Mouse (Mus musculus) liver, postnatal 0 days (tissue): ENCODE results near the gene Rnf11. TPM values are rescaled to one million over a fixed set of nuclear protein-coding genes. Genes with fewer than 3 reads are reported as not detected.

ENCODE experiments used
- ATAC-seq: fragments of 200-750 bp; cut with Nextera tagmentation; 2 replicates; pipeline ENCODE4 v1.8.0; 2017; ENCODE audit warnings: mild to moderate bottlenecking, moderate library complexity
- DNase-seq: peaks from one replicate; pipeline ENCODE4 v3.0.0-alpha.2; 2016
- H3K27ac ChIP-seq: fragments of 300-500 bp; sonication (generic); 2 replicates; pipeline ENCODE4 v1.5.1; 2014; ENCODE audit warnings: antibody characterized with exemption, moderate library complexity, mild to moderate bottlenecking, low read depth
- H3K27me3 ChIP-seq: fragments of 300-500 bp; sonication (generic); 2 replicates; pipeline ENCODE4 v1.6.1; 2014; ENCODE audit warnings: low read length, control low read depth, mixed read lengths; ENCODE audit not compliant: insufficient read depth
- H3K36me3 ChIP-seq: fragments of 300-500 bp; sonication (generic); replicated peaks from 2 replicates; pipeline ENCODE4 v1.6.1; 2014; ENCODE audit warnings: mild to moderate bottlenecking, control low read depth, low read length, moderate library complexity, mixed read lengths; ENCODE audit not compliant: insufficient read depth
- H3K4me1 ChIP-seq: fragments of 300-500 bp; sonication (generic); 2 replicates; pipeline ENCODE4 v1.6.1; 2014; ENCODE audit warnings: antibody characterized with exemption, mild to moderate bottlenecking, control low read depth; ENCODE audit not compliant: insufficient read depth
- H3K4me2 ChIP-seq: fragments of 300-500 bp; sonication (generic); 2 replicates; pipeline ENCODE4 v1.6.1; 2014; ENCODE audit warnings: low read depth, mild to moderate bottlenecking, low read length, moderate library complexity, mixed read lengths
- H3K4me3 ChIP-seq: fragments of 300-500 bp; sonication (generic); 2 replicates; pipeline ENCODE4 v1.5.1; 2014; ENCODE audit warnings: low read depth, low read length
- H3K9ac ChIP-seq: fragments of 300-500 bp; sonication (generic); replicated peaks from 2 replicates; pipeline ENCODE4 v1.6.1; 2014; ENCODE audit warnings: mild to moderate bottlenecking, moderate library complexity
- H3K9me3 ChIP-seq: fragments of 300-500 bp; sonication (generic); 2 replicates; pipeline ENCODE4 v1.6.1; 2016; ENCODE audit warnings: mild to moderate bottlenecking, control low read depth, low read length, mixed read lengths
- CTCF ChIP-seq: sonication (generic); IDR thresholded peaks from 2 replicates; pipeline ENCODE4 v1.5.1; 2016; ENCODE audit warnings: antibody characterized with exemption, low read depth
- EP300 ChIP-seq: IDR thresholded peaks from 2 replicates; pipeline ENCODE4 v1.6.1; 2016; ENCODE audit warnings: antibody characterized with exemption, low read depth, mild to moderate bottlenecking
- WGBS: fragments of 180-500 bp; shearing (Covaris S2); extraction: QIAGEN DNeasy Blood & Tissue Kit; methylation state at CpG from one replicate; pipeline ENCODE4 v1.1.7; 2014; ENCODE audit not compliant: insufficient replicate concordance; 5-methylcytosine and 5-hydroxymethylcytosine counted together
- polyA plus RNA-seq: library from polyadenylated mRNA; unstranded; fragments of >200 nt; fragmentation: Nextera tagmentation; extraction: Ambion mirVana; gene quantifications from 2 replicates; pipeline ENCODE4 v1.2.1, GENCODE M21; 2015

The Rnf11 gene
- polyA plus RNA-seq, 1 experiment from 2014 or later, result 34.0 TPM

DNA sequence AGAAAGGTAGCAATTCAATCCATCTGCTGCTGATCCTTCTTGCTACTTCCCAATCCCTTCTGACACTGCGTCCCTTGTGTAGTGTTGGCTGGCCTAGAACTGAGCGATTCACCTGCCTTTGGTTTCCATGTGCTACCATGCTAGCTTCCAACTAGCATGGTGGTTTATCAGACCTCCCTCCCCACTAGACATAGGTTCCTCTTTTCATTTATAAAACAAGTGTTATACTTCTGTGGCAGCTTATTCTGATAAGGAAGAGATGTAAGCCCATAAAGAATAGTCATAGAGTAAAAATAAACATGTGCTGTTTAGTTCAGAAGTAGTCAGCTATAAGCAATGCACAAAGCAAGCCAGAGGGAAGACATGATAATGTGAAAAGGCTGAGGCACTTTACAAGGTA is 36.0 kb downstream of the Rnf11 start:
- Histone ChIP-seq H3K27ac (no peak overlapping the region), H3K4me1 (peaks cover 24% of the 10 kb centered on the region), H3K9me3 (no peaks in the 10 kb centered on the region), H3K9ac (no peak overlapping the region), H3K36me3 (peaks cover 39% of the 10 kb centered on the region), H3K27me3 (no peaks in the 10 kb centered on the region), H3K4me3 (no peak overlapping the region), H3K4me2 (no peak overlapping the region)
- no peak for ATAC-seq
- WGBS, result 81% methylated on average over 2 of the region's 2 CpGs
- no peak for DNase-seq
- TF ChIP-seq EP300, result no peak
- no peak for TF ChIP-seq CTCF

DNA sequence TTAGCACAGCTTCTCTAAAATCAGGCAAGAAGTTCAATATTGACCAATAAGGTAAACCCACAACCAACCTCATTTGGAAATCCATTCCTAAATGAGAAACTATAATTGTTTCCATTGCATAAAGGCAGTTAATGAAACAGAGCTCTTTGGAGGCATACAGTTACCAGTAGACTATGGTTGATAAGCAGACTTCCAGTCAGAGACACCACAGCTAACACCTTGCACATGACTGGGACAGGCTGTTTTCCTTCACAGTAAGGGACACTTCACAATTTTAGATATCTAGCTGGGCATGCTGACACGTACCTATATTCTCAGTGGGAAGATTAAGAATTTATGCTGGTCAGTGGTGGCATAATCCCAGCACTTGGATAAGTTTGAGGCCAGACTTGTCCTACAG is 38.6 kb downstream of the Rnf11 start:
- Histone ChIP-seq H3K4me3 (no peak overlapping the region), H3K9ac (no peak overlapping the region), H3K27ac (peak overlapping the region; percentile 73), H3K4me2 (peak overlapping the region; percentile 57), H3K9me3 (no peaks in the 10 kb centered on the region), H3K36me3 (peaks cover 30% of the 10 kb centered on the region), H3K4me1 (peaks cover 47% of the 10 kb centered on the region), H3K27me3 (no peaks in the 10 kb centered on the region)
- no peak for TF ChIP-seq CTCF
- no peak for TF ChIP-seq EP300
- 55% methylated on average over 1 of the region's 1 CpGs for WGBS
- DNase-seq (no peak), ATAC-seq (peak; percentile 60)

DNA sequence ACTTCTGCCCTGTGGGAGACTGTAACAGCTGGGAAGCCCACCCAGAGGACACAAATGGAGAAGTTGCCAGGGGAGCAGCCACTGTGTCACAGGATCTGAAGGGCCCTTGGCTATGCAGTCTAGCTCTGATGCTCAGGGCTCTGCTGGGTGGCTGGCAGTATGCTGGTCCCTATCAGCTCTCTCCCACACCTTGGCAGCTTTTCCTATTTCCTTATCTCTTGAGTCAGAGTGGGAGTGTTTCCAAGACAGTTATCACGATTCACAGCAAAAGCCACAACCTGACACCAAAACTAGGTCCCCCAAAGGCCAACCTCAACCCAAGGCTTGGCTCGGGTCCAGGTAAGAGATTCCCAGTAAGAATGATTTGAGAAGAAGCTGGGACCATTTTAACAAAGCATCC is 39.1 kb downstream of the Rnf11 start:
- H3K9ac ChIP-seq, result 0 out of 2 replicates have a peak overlapping the region, but pooled peaks have one; percentile 0

DNA sequence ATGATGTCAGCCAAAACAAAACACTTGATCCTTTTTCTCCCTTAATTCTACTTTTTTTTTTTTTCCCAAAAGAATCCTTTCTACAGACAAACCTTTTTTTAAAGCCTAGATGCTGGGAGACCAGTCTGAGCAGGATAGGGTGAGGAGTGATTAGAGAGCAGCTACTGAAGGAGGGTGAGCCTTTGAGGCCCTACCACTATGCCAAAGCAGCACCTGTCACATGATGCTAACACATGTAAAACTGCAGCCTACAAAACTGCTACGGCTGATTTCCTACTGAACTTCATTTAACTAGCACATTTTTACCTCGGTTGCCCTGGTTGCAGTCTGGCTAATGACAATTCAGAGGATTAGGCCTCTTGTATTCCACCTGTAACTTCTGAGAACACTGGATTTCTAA is 39.6 kb downstream of the Rnf11 start:
- Histone ChIP-seq H3K36me3 (peaks cover 21% of the 10 kb centered on the region), H3K27ac (peak overlapping the region; percentile 73), H3K9ac (0 out of 2 replicates have a peak overlapping the region, but pooled peaks have one; percentile 0), H3K9me3 (no peaks in the 10 kb centered on the region), H3K27me3 (no peaks in the 10 kb centered on the region), H3K4me3 (no peak overlapping the region), H3K4me1 (peaks cover 54% of the 10 kb centered on the region), H3K4me2 (peak overlapping the region; percentile 57)
- no peak for TF ChIP-seq EP300
- TF ChIP-seq CTCF, result no peak
- ATAC-seq (peak; percentile 44), DNase-seq (no peak)
- WGBS, result 44% methylated on average over 2 of the region's 2 CpGs

More for the DNA sequence above, 39.1 kb downstream of the Rnf11 start:
- peaks cover 50% of the 10 kb centered on the region for H3K4me1 ChIP-seq
- peak; percentile 95 for ATAC-seq
- H3K4me3 ChIP-seq, result no peak overlapping the region
- H3K27me3 ChIP-seq, result no peaks in the 10 kb centered on the region
- DNase-seq, result peak; percentile 70
- TF ChIP-seq EP300 (peak; percentile 98), CTCF (no peak)
- 38% methylated on average over 2 of the region's 2 CpGs for WGBS
- H3K36me3 ChIP-seq, result peaks cover 25% of the 10 kb centered on the region
- H3K27ac ChIP-seq, result peak overlapping the region; percentile 73
- no peaks in the 10 kb centered on the region for H3K9me3 ChIP-seq
- H3K4me2 ChIP-seq, result peak overlapping the region; percentile 57

DNA sequence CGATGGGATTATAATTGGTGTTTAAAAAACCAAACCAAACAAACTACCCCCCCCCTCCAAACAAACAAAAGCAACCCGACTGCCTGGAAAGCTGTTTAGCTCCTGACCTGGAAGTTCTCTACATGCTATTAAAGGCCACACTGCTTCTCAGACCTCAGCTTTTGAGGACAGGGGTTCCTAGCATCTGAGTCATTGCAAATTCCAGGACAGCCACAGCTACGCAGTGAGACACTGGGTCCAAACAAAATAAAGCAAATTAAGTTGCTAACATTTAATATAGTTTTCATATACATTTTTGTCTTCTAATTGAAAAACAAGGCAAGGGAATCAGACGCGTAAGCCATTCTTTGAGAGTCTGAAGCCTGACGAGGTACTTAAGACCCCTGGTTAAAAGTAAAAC is 40.1 kb downstream of the Rnf11 start:
- Histone ChIP-seq H3K4me1 (peaks cover 56% of the 10 kb centered on the region), H3K36me3 (peaks cover 16% of the 10 kb centered on the region), H3K27ac (peak overlapping the region; percentile 73; the same call in 1 of the 2 replicates), H3K9me3 (no peaks in the 10 kb centered on the region), H3K27me3 (no peaks in the 10 kb centered on the region), H3K4me3 (no peak overlapping the region), H3K4me2 (no peak overlapping the region), H3K9ac (no peak overlapping the region)
- no peak for ATAC-seq
- TF ChIP-seq EP300 (no peak), CTCF (no peak)
- 79% methylated on average over 6 of the region's 6 CpGs for WGBS
- no peak for DNase-seq

DNA sequence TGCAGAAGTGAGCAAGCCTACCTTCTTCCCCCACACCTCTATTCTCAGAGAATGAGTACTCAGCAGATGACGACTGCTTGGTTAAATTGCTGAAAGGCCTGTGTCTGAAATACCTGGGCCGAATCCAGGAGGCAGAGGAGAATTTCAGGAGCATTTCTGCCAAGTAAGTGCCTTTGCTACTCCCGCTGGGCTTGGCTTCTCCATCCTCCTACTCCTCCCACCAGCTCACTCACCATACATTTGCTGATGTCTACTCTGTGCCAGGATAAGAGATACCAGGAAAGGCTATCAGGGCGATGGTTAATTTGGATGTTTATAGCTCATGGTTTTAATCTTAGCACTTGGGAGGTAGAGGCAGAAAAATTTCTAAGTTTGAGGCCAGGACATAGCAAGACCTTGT is 41.9 kb downstream of the Rnf11 start:
- TF ChIP-seq CTCF (no peak), EP300 (no peak)
- ATAC-seq (no peak), DNase-seq (no peak)
- 77% methylated on average over 4 of the region's 4 CpGs for WGBS
- Histone ChIP-seq H3K27me3 (no peaks in the 10 kb centered on the region), H3K27ac (peak overlapping the region; percentile 50), H3K4me2 (peak overlapping the region; percentile 16; the same call in 1 of the 2 replicates), H3K36me3 (peaks cover 11% of the 10 kb centered on the region), H3K4me1 (peaks cover 66% of the 10 kb centered on the region), H3K9ac (no peak overlapping the region), H3K9me3 (no peaks in the 10 kb centered on the region), H3K4me3 (no peak overlapping the region)
